Mouse (Mus musculus): ENCODE measurements at regions not wholly inside any gene's neighbourhood (a gene's known extent, or its start where the extent isn't known, plus 50 kb on each side); places are given as distances from the start of the nearest gene placed in this dataset.

GRCm38 (mm10) chrX:61119499-61119898 is 65.9 kb downstream of the Cdr1 start:
- H3K9ac ChIP-seq (replicated peaks) = no peak overlapping the region
- peak; percentile 54; the same call in 1 of the 2 replicates for ATAC-seq (replicated peaks)
- H3K4me2 ChIP-seq (replicated peaks) = no peak overlapping the region
- no peaks in the 10 kb centered on the region for H3K27me3 ChIP-seq
- H3K36me3 ChIP-seq = no peaks in the 10 kb centered on the region
- no peaks in the 10 kb centered on the region for H3K4me1 ChIP-seq
- WGBS = 44% methylated on average over 6 of the region's 6 CpGs
- no peak overlapping the region for H3K27ac ChIP-seq (replicated peaks)
- no peaks in the 10 kb centered on the region for H3K9me3 ChIP-seq
- H3K4me3 ChIP-seq = no peak overlapping the region

- Histone ChIP-seq H3K9me3 (no peaks in the 10 kb centered on the region), H3K4me2 (replicated peaks) (peak overlapping the region; percentile 39), H3K27me3 (no peaks in the 10 kb centered on the region), H3K36me3 (no peaks in the 10 kb centered on the region), H3K4me1 (no peaks in the 10 kb centered on the region), H3K4me3 (peak overlapping the region; percentile 43), H3K9ac (replicated peaks) (no peak overlapping the region), H3K27ac (replicated peaks) (peak overlapping the region; percentile 19; the same call in 1 of the 2 replicates)
- ATAC-seq (replicated peaks) = 0 out of 2 replicates have a peak, but pooled peaks have one; percentile 42
- 57% methylated on average over 4 of the region's 4 CpGs for WGBS
Measured at GRCm38 (mm10) chrX:61117368-61117767, 68.0 kb downstream of the Cdr1 start.

- ATAC-seq (replicated peaks) = peak; percentile 88
- Histone ChIP-seq H3K4me3 (peak overlapping the region; percentile 43), H3K4me2 (replicated peaks) (peak overlapping the region; percentile 39), H3K27ac (replicated peaks) (peak overlapping the region; percentile 68), H3K27me3 (no peaks in the 10 kb centered on the region), H3K36me3 (no peaks in the 10 kb centered on the region), H3K4me1 (no peaks in the 10 kb centered on the region), H3K9ac (replicated peaks) (peak overlapping the region; percentile 44), H3K9me3 (no peaks in the 10 kb centered on the region)
- 19% methylated on average over 10 of the region's 10 CpGs for WGBS
Measured at GRCm38 (mm10) chrX:61116010-61116447, 69.3 kb downstream of the Cdr1 start.
